Mouse (Mus musculus): ENCODE measurements around the gene Srpk2.

GRCm38 (mm10) chr5:23517839-23518238 is 166.6 kb downstream of the Srpk2 start:
- TF ChIP-seq CTCF (IDR thresholded peaks at IDR 0.05; ENCODE audit: low read depth, low read length) = no peak
- TF ChIP-seq EP300 (IDR thresholded peaks at IDR 0.05; ENCODE audit: insufficient read depth, low read depth, low read length) = no peak
- TF ChIP-seq POLR2A (IDR thresholded peaks at IDR 0.05; ENCODE audit: insufficient read depth, low read length) = no peak

Data from ES-Bruce4 (cell line).